Mouse (Mus musculus) ovary, postnatal 10 days (tissue): ENCODE data around the gene Erg.

Source experiments
- DNase-seq: peaks from one replicate; pipeline ENCODE4 v3.0.0; 2022; ENCODE audit warnings: low spot score

Gene Erg

GRCm38 (mm10) chr16:95478558-95478957, 107.8 kb downstream of the Erg start:
- DNase-seq: no peak

DNA sequence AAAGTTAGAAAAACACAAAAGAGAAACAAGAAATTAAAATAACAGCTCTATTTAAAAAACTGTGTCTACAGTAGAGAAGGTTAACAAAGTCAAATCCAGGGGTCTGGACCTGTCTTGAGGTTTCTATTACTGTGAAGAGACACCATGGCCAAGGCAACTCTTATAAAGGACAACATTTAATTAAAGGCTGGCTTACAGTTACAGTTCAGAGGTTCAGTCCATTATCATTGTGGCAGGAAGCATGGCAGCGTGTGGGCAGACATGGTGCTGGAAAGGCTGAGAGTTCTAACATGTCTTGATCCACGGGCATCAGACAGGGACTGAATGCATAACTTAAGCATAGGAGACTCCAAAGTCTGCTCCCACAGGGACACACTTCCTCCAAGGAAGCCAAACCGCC, 111.4 kb downstream of the Erg start:
- no peak for DNase-seq

DNA sequence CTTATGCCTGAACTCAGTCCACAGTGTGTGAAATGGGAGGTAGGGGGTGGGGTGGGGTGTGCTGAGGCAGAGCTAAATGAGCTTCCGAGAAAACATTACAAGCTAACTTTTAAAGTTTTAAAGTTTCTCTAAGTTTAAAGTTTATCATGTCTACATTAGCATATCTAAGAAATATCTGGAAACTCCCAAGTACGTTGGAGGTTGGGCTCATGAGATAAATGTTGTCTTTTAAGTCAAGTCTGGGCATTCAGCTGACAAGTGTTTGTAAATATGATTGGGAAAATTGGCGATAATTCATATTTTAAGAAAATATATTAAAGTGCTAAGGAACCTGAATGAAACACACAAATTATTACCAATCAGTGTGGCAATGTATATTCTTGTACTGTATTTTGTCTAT, 112.4 kb downstream of the Erg start:
- no peak for DNase-seq

DNA sequence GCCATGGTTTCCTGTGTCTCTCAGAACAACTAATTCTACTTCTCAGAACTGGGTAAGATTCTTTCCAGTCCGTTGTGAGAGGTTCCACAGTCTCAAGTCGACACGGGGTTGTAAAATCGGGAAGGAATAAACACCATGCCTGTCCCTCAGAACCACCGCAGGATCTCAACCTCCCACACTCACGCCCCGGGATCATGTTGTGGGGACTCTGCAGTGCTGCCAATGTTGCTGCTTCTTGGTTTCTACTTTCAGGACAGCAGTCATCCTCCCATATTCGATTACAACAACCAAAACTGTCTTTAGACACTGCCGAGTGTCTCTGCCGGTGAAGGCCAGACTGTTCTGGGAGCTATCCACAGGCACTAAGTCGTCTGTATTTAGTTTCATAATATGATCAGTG, 113.6 kb downstream of the Erg start:
- DNase-seq: no peak

DNA sequence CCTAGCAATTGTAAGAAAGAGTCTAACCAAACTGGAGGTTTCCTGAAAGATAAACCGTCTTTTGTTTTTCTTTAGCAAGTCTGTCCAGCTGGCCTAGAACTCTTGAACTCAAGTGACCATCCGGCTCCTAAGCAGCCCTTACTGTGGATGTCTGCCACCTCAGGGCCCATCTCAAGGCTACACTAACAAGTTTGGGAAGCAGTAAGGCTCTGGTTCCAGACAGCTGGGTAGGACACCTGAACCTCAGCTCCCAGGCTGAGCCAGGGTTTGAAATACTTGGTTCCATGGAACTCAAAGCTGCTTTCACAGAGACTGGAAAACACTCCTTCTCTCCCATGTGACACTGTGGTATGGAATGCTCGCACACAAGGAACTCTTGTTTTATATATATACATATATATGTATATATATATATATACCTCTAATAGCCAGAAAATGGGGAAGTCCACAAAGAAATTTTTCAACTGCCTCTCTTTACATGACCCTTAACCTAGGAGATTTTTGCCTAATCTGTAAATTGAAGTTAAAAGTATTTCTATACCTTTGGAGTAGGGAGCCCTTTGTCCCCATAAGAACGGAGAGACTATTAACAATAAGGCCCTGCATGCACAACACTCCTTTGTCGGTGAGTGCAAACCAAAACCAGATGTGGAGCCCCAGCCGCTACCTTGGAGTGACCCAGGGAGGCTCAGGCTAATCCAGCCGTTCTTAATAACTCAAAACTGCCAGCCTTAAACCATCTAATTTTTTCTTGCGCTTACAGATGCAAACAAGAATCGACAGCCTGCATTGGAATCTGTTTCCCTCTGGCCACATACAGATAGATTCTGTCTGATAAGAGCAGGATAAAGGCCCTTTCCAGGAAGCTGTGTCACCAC, 116.9 kb downstream of the Erg start:
- DNase-seq: no peak

DNA sequence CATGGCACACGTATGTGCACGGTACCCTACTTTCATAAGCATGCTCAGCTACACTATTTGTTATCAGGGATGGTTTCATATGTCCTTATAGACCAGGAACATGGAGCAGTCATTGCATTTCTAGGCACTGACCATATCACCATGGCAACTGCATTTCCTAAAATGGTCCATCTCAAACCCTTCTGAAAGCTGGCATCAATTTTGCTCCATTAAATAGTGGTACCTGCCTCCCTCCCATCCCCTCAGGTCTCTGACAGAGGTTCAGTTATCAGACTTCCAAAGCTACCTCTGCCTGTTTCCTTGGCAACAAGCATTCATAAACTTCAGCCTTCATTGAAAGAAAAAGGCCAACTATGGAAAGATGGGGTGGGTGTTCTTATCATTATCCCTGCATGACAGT, 118.5 kb downstream of the Erg start:
- DNase-seq: no peak

- no peak for DNase-seq
These were observed 119.8 kb downstream of the Erg start for GRCm38 (mm10) chr16:95466548-95466947.

GRCm38 (mm10) chr16:95464609-95465008, 121.8 kb downstream of the Erg start:
- DNase-seq: no peak

- DNase-seq: no peak
These were observed 122.6 kb downstream of the Erg start for GRCm38 (mm10) chr16:95463796-95464195.

DNA sequence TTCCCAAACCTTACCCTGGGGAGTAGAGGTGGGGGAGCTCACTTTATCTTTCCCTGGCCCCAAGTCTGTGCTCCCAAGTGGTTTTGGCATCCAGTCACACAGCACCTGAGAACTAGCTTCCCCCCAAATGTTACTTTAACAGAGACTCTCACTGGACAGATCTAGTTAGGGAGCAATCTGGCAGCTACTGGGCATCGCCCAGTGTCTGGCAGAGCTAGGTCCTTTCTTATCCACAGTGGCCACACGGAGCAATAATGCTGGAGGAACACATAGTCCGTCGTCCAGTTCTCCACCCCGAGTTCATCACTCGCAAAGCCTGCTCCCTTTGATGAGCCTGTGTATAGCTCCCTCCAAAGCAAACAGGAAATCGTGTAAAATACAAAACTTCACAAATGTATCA, 124.5 kb downstream of the Erg start:
- no peak for DNase-seq

DNA sequence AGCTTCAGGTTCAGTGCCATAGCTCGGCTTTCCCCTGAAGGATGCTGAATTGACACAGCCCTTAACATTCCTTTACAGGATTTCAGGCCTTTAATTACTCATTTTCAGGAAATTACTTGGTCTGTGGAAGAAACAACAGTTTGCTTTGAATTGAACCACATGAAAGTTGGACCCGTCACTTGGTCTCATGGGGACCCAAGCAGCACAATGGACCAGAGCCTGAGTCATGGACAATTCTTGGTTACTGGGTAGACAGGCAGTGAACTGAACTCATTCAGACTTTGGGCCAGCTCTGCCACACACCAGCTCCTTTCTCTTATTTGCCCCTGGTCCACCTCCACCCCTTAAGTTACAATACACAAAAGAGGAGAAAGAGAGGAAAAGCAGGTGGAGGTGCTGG, 126.1 kb downstream of the Erg start:
- no peak for DNase-seq

- DNase-seq: no peak
These were observed 127.1 kb downstream of the Erg start for GRCm38 (mm10) chr16:95459325-95459691.

GRCm38 (mm10) chr16:95458590-95459324, 127.6 kb downstream of the Erg start:
- no peak for DNase-seq

DNA sequence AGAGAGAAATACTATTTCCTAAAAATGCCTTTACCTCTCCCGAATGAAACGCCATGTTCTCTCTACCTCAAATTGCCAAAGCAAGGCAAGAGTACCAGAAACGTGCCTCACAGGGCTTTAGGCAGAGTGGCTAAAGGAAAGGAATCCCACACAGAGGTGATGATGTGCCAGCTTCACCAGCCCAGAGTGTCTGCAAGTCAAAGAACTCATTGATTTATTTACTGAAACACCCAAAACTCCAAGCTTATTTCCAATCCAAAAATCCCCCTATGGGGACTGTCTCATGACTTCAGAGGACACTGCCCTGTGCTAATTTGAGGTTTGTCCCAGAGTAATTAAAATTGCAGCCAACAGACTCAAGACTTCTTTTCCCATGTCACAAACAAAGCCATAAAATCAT, 129.4 kb downstream of the Erg start:
- DNase-seq: no peak

- DNase-seq: no peak
These were observed 130.5 kb downstream of the Erg start for GRCm38 (mm10) chr16:95455896-95456295.

GRCm38 (mm10) chr16:95455461-95455860, 130.9 kb downstream of the Erg start:
- no peak for DNase-seq

- DNase-seq: no peak
These were observed 134.0 kb downstream of the Erg start for GRCm38 (mm10) chr16:95452411-95452810.

- DNase-seq: no peak
These were observed 137.1 kb downstream of the Erg start for GRCm38 (mm10) chr16:95449361-95449725.

GRCm38 (mm10) chr16:95448643-95449360, 137.6 kb downstream of the Erg start:
- DNase-seq: no peak

DNA sequence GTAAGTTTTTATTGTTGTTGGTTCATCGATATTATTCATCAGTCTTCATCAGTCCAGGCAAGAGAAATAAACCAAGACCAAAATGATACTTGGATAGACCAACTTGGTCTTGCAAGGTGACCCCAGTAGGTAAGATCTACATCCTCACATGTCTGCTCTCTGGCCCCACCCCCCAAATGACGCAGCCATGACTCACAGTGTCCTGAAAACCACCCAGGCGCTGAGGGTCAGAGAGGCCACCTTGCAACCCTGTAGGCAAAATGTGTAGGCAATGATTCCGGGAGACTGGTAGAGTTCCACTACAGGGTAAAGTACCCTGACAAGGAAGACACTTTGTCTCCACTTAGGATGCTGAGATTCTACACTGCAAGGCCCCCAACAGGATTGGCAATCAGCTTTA, 138.5 kb downstream of the Erg start:
- DNase-seq: no peak

DNA sequence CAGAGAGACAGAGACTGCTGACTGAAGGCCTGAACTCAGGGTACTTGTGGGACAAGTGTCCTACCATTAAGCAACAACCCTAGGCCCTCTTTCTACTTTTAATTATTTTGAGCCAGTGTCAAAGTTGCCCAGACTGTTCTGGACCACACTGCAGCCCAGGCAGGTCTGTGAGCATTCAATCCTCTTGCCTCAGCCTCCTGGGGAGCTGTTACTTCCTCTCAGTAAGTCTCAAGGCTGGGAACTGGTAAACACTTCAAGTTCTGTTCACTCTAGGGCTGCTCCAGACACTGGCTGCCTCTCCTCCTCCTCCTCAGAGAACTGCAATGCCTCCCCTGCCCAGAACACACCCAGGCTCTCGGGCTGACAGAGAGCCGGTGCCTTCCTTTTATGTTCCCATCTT, 140.0 kb downstream of the Erg start:
- no peak for DNase-seq

DNA sequence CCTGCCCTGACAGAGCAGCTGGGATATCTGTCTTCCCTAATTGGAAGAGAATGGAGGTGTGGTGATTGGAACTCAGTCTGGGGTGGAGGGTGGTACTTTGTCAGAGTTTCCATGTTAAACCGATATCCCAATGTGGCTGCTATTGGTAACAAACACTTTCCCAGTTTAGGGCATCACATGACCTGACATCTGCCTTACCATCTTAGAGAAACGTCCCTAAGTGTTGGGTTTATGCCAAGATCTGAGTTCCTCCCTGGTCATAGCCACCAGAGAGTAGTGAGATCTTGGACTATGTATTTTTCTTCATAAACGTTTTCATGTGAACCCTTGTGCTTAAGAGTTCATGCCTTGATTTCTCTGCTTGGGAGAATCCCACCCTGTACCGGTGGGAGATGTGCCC, 144.4 kb downstream of the Erg start:
- DNase-seq: no peak

DNA sequence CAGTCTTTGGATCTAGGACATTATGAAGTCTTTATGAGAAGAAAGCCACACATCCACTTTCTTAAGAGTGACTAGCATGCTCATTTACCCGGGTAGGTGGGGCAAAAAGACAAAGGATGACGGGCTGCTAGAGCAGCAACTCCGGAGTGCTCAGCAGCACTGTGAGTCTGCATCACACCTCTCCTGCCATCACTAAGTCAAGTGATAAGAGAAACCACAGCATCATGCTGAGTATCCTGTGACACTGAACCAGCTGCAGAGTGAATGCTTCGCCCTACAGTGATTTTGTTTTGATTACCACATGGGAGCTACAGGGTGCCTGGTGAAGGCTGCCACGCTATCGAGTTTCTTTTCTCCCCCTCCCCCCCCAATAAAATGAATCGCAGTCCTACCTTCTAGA, 145.2 kb downstream of the Erg start:
- no peak for DNase-seq
